Mouse (Mus musculus) brain, embryonic 14.5 days (tissue): ENCODE data around the gene Zfp553.

ENCODE experiments used
- CTCF ChIP-seq: fragments of 200-500 bp; IDR thresholded peaks from 2 replicates; pipeline ENCODE4 v1.5.1; 2012; ENCODE audit warnings: inconsistent platforms, mild to moderate bottlenecking, moderate library complexity, borderline replicate concordance; ENCODE audit not compliant: insufficient read depth, insufficient read length; ENCODE audit errors: extremely low read depth
- POLR2A ChIP-seq: fragments of 200-500 bp; IDR thresholded peaks from 2 replicates; pipeline ENCODE4 v1.6.1; 2012; ENCODE audit warnings: mild to moderate bottlenecking, inconsistent platforms, borderline replicate concordance; ENCODE audit not compliant: poor library complexity, insufficient read depth, insufficient read length, severe bottlenecking; ENCODE audit errors: extremely low read depth

DNA sequence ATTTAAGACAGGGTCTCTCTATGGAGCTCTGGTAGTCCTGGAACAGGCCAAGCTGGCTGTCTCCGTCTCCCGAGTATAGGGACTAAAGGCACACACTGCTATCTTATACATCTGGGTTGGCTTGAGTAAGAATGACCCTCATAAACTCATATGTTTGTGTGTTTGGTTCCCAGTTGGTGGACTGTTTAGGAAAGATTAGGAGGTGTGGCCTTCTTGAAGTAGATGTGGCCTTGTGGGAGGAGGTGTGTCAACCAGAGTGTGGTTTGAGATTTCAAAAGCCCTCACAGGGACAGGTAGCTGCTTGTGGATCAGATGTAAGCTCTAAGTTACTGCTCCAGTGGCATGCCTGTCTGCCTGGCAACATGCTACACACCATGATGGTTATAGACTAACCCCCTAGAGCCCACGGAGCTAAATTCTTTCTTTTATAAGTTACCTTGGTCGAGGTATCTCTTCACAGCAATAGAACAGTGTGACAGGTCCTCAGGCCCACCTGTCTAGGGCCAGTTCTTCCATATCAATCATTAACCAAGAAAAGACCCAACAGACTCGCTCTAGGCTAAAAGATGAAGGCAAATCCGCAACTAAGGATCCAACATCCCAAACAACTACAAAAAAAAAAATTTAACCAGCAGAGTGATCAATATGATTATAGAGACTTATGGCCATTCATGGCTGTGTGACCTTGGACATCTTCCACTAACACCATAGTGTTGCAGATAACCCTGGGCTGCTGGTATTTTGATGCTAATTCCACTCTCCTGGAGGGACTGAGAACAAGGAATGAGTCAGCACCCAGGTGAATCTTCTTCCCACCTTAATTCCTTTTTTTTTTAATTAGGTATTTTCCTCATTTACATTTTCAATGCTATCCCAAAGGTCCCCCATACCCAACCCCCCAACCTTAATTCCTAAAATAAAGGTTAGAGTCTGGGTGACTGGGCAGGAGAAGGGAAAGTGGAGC lies 9.1 kb upstream of the Zfp553 start:
- no peak for TF ChIP-seq CTCF
- no peak for TF ChIP-seq POLR2A
